Mouse (Mus musculus): Measurements from ENCODE around the gene Fmo3. TPM values are rescaled to one million over a fixed set of nuclear protein-coding genes. Genes with fewer than 3 reads are reported as not detected.
A peak's percentile ranks its signal among the peaks of the same experiment; 100 is the strongest.

The Fmo3 gene
- not detected in 2 replicates for polyA plus RNA-seq (2014; fragmentation: Nextera tagmentation; extraction: Ambion mirVana)

- Histone ChIP-seq H3K4me1 (ENCODE audit: control insufficient read depth in 2 of 2, insufficient read depth in 2 of 2, low read length in 2 of 2) (no peaks in the 10 kb centered on the region), H3K36me3 (ENCODE audit: control insufficient read depth, insufficient read depth, low read length) (no peaks in the 10 kb centered on the region), H3K9me3 (ENCODE audit: control insufficient read depth, low read length) (no peaks in the 10 kb centered on the region), H3K27ac (replicated peaks in 1 of 2; ENCODE audit: control insufficient read depth in 1 of 2, insufficient read depth in 1 of 2, low read depth in 2 of 2, low read length in 2 of 2) (no peak within 1 kb of the TSS), H3K4me3 (ENCODE audit: control insufficient read depth in 1 of 2, insufficient read depth in 1 of 2, low read depth in 1 of 2, low read length in 2 of 2) (no peak within 1 kb of the TSS), H3K4me2 (ENCODE audit: low read length) (no peak within 1 kb of the TSS), H3K27me3 (ENCODE audit: control insufficient read depth, insufficient read depth, low read length) (no peaks in the 10 kb centered on the region), H3K9ac (ENCODE audit: low read length) (no peak within 1 kb of the TSS)
- ATAC-seq (ENCODE audit: insufficient number of reproducible peaks, insufficient read depth, low FRiP score, low read depth): no peak
- 50% methylated on average over 1 of the region's 1 CpGs for WGBS
Observed at GRCm38 (mm10) chr1:162984428-162984827, at the start of gene Fmo3. Gene Fmo3 (minus strand): TSS chr1:162984528.

- Histone ChIP-seq H3K9me3 (ENCODE audit: control insufficient read depth, low read length) (no peaks in the 10 kb centered on the region), H3K9ac (ENCODE audit: low read length) (no peak overlapping the region), H3K36me3 (ENCODE audit: control insufficient read depth, insufficient read depth, low read length) (no peaks in the 10 kb centered on the region), H3K27me3 (ENCODE audit: control insufficient read depth, insufficient read depth, low read length) (no peaks in the 10 kb centered on the region), H3K4me1 (ENCODE audit: control insufficient read depth in 2 of 2, insufficient read depth in 2 of 2, low read length in 2 of 2) (no peaks in the 10 kb centered on the region), H3K27ac (replicated peaks in 1 of 2; ENCODE audit: control insufficient read depth in 1 of 2, insufficient read depth in 1 of 2, low read depth in 2 of 2, low read length in 2 of 2) (no peak overlapping the region), H3K4me2 (ENCODE audit: low read length) (no peak overlapping the region), H3K4me3 (ENCODE audit: control insufficient read depth in 1 of 2, insufficient read depth in 1 of 2, low read depth in 1 of 2, low read length in 2 of 2) (no peak overlapping the region)
- no peak for ATAC-seq (ENCODE audit: insufficient number of reproducible peaks, insufficient read depth, low FRiP score, low read depth)
Observed at GRCm38 (mm10) chr1:163023075-163023474, 38.7 kb upstream of the Fmo3 start.

GRCm38 (mm10) chr1:163009220-163009619 is 24.9 kb upstream of the Fmo3 start:
- WGBS: 48% methylated on average over 3 of the region's 3 CpGs
- H3K4me1 ChIP-seq (ENCODE audit: control insufficient read depth in 2 of 2, insufficient read depth in 2 of 2, low read length in 2 of 2): no peaks in the 10 kb centered on the region
- ATAC-seq (ENCODE audit: insufficient number of reproducible peaks, insufficient read depth, low FRiP score, low read depth): no peak
- no peak overlapping the region for H3K4me2 ChIP-seq (ENCODE audit: low read length)
- no peaks in the 10 kb centered on the region for H3K9me3 ChIP-seq (ENCODE audit: control insufficient read depth, low read length)
- H3K4me3 ChIP-seq (ENCODE audit: control insufficient read depth in 1 of 2, insufficient read depth in 1 of 2, low read depth in 1 of 2, low read length in 2 of 2): no peak overlapping the region
- no peak overlapping the region for H3K27ac ChIP-seq (replicated peaks in 1 of 2; ENCODE audit: control insufficient read depth in 1 of 2, insufficient read depth in 1 of 2, low read depth in 2 of 2, low read length in 2 of 2)
- H3K9ac ChIP-seq (ENCODE audit: low read length): no peak overlapping the region
- H3K27me3 ChIP-seq (ENCODE audit: control insufficient read depth, insufficient read depth, low read length): no peaks in the 10 kb centered on the region
- no peaks in the 10 kb centered on the region for H3K36me3 ChIP-seq (ENCODE audit: control insufficient read depth, insufficient read depth, low read length)

- Histone ChIP-seq H3K36me3 (ENCODE audit: control insufficient read depth, insufficient read depth, low read length) (no peaks in the 10 kb centered on the region), H3K9me3 (ENCODE audit: control insufficient read depth, low read length) (peaks cover 6% of the 10 kb centered on the region; the same call in 1 of the 2 replicates), H3K4me1 (ENCODE audit: control insufficient read depth in 2 of 2, insufficient read depth in 2 of 2, low read length in 2 of 2) (no peaks in the 10 kb centered on the region), H3K4me3 (ENCODE audit: control insufficient read depth in 1 of 2, insufficient read depth in 1 of 2, low read depth in 1 of 2, low read length in 2 of 2) (no peak overlapping the region), H3K9ac (ENCODE audit: low read length) (no peak overlapping the region), H3K27ac (replicated peaks in 1 of 2; ENCODE audit: control insufficient read depth in 1 of 2, insufficient read depth in 1 of 2, low read depth in 2 of 2, low read length in 2 of 2) (no peak overlapping the region), H3K4me2 (ENCODE audit: low read length) (no peak overlapping the region), H3K27me3 (ENCODE audit: control insufficient read depth, insufficient read depth, low read length) (no peaks in the 10 kb centered on the region)
- 80% methylated on average over 2 of the region's 2 CpGs for WGBS
- no peak for ATAC-seq (ENCODE audit: insufficient number of reproducible peaks, insufficient read depth, low FRiP score, low read depth)
Observed at GRCm38 (mm10) chr1:163003496-163003895, 19.2 kb upstream of the Fmo3 start.

GRCm38 (mm10) chr1:163001271-163001829 is 17.0 kb upstream of the Fmo3 start:
- ATAC-seq (ENCODE audit: insufficient number of reproducible peaks, insufficient read depth, low FRiP score, low read depth): no peak

GRCm38 (mm10) chr1:162987546-162987945 is 3.2 kb upstream of the Fmo3 start:
- ATAC-seq (ENCODE audit: insufficient number of reproducible peaks, insufficient read depth, low FRiP score, low read depth): no peak
- no peaks in the 10 kb centered on the region for H3K9me3 ChIP-seq (ENCODE audit: control insufficient read depth, low read length)
- no peak overlapping the region for H3K27ac ChIP-seq (replicated peaks in 1 of 2; ENCODE audit: control insufficient read depth in 1 of 2, insufficient read depth in 1 of 2, low read depth in 2 of 2, low read length in 2 of 2)
- H3K36me3 ChIP-seq (ENCODE audit: control insufficient read depth, insufficient read depth, low read length): no peaks in the 10 kb centered on the region
- H3K4me2 ChIP-seq (ENCODE audit: low read length): no peak overlapping the region
- WGBS: 71% methylated on average over 3 of the region's 3 CpGs
- H3K9ac ChIP-seq (ENCODE audit: low read length): no peak overlapping the region
- H3K27me3 ChIP-seq (ENCODE audit: control insufficient read depth, insufficient read depth, low read length): no peaks in the 10 kb centered on the region
- H3K4me1 ChIP-seq (ENCODE audit: control insufficient read depth in 2 of 2, insufficient read depth in 2 of 2, low read length in 2 of 2): no peaks in the 10 kb centered on the region
- H3K4me3 ChIP-seq (ENCODE audit: control insufficient read depth in 1 of 2, insufficient read depth in 1 of 2, low read depth in 1 of 2, low read length in 2 of 2): no peak overlapping the region

More at GRCm38 (mm10) chr1:163001271-163001829, 17.0 kb upstream of the Fmo3 start:
- Histone ChIP-seq H3K9ac (ENCODE audit: low read length) (no peak overlapping the region), H3K27me3 (ENCODE audit: control insufficient read depth, insufficient read depth, low read length) (no peaks in the 10 kb centered on the region), H3K4me2 (ENCODE audit: low read length) (no peak overlapping the region), H3K36me3 (ENCODE audit: control insufficient read depth, insufficient read depth, low read length) (no peaks in the 10 kb centered on the region), H3K4me3 (ENCODE audit: control insufficient read depth in 1 of 2, insufficient read depth in 1 of 2, low read depth in 1 of 2, low read length in 2 of 2) (no peak overlapping the region), H3K27ac (replicated peaks in 1 of 2; ENCODE audit: control insufficient read depth in 1 of 2, insufficient read depth in 1 of 2, low read depth in 2 of 2, low read length in 2 of 2) (peak overlapping the region in 1 of 2 experiments; percentile 21; a peak in 1 of 4 replicates), H3K4me1 (ENCODE audit: control insufficient read depth in 2 of 2, insufficient read depth in 2 of 2, low read length in 2 of 2) (no peaks in the 10 kb centered on the region), H3K9me3 (ENCODE audit: control insufficient read depth, low read length) (peaks cover 6% of the 10 kb centered on the region; the same call in 1 of the 2 replicates)
- 62% methylated on average over 4 of the region's 4 CpGs for WGBS

DNA sequence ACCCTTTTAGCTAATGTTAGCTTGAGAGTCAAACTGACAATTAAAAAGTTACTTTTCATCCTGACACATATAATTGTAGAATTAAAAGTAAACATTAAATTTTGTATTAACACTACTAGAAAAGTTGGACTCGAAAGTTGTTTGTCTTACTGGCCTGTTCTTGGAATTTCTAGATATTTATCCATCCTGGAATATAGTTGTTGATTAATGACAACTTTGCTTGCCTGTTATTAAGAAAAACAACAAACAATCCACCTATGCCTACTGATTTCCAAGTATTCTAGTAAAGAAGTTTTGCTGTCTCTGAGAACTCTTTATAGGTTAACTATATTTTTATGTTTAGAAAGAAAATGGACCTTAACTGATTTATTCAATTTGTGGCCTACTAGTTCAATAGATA is 2.4 kb upstream of the Fmo3 start:
- WGBS: 76% methylated on average over 1 of the region's 1 CpGs
- no peaks in the 10 kb centered on the region for H3K4me1 ChIP-seq (ENCODE audit: control insufficient read depth in 2 of 2, insufficient read depth in 2 of 2, low read length in 2 of 2)
- no peak overlapping the region for H3K27ac ChIP-seq (replicated peaks in 1 of 2; ENCODE audit: control insufficient read depth in 1 of 2, insufficient read depth in 1 of 2, low read depth in 2 of 2, low read length in 2 of 2)
- H3K4me3 ChIP-seq (ENCODE audit: control insufficient read depth in 1 of 2, insufficient read depth in 1 of 2, low read depth in 1 of 2, low read length in 2 of 2): no peak overlapping the region
- no peak for ATAC-seq (ENCODE audit: insufficient number of reproducible peaks, insufficient read depth, low FRiP score, low read depth)
- no peaks in the 10 kb centered on the region for H3K27me3 ChIP-seq (ENCODE audit: control insufficient read depth, insufficient read depth, low read length)
- no peak overlapping the region for H3K9ac ChIP-seq (ENCODE audit: low read length)
- no peaks in the 10 kb centered on the region for H3K9me3 ChIP-seq (ENCODE audit: control insufficient read depth, low read length)
- no peak overlapping the region for H3K4me2 ChIP-seq (ENCODE audit: low read length)
- H3K36me3 ChIP-seq (ENCODE audit: control insufficient read depth, insufficient read depth, low read length): no peaks in the 10 kb centered on the region

GRCm38 (mm10) chr1:162986121-162986748 is 1.9 kb upstream of the Fmo3 start:
- no peak for ATAC-seq (ENCODE audit: insufficient number of reproducible peaks, insufficient read depth, low FRiP score, low read depth)
- Histone ChIP-seq H3K27ac (replicated peaks in 1 of 2; ENCODE audit: control insufficient read depth in 1 of 2, insufficient read depth in 1 of 2, low read depth in 2 of 2, low read length in 2 of 2) (no peak overlapping the region), H3K36me3 (ENCODE audit: control insufficient read depth, insufficient read depth, low read length) (no peaks in the 10 kb centered on the region), H3K9ac (ENCODE audit: low read length) (no peak overlapping the region), H3K9me3 (ENCODE audit: control insufficient read depth, low read length) (no peaks in the 10 kb centered on the region), H3K4me1 (ENCODE audit: control insufficient read depth in 2 of 2, insufficient read depth in 2 of 2, low read length in 2 of 2) (no peaks in the 10 kb centered on the region), H3K27me3 (ENCODE audit: control insufficient read depth, insufficient read depth, low read length) (no peaks in the 10 kb centered on the region), H3K4me2 (ENCODE audit: low read length) (no peak overlapping the region), H3K4me3 (ENCODE audit: control insufficient read depth in 1 of 2, insufficient read depth in 1 of 2, low read depth in 1 of 2, low read length in 2 of 2) (no peak overlapping the region)
- 81% methylated on average over 2 of the region's 2 CpGs for WGBS

Data from heart, embryonic 14.5 days (tissue).